Mouse (Mus musculus): ENCODE data around the gene Taf4. TPM values are rescaled to one million over a fixed set of nuclear protein-coding genes. Genes with fewer than 3 reads are reported as not detected.

Gene Taf4
- total RNA-seq, 2 experiments from 2014 or later = 17.1 to 17.7 TPM

GRCm38 (mm10) chr2:179984830-179985229, 8.4 kb upstream of the Taf4 start:
- DNase-seq = no peak

GRCm38 (mm10) chr2:179982715-179983114, 6.3 kb upstream of the Taf4 start:
- DNase-seq = no peak

GRCm38 (mm10) chr2:179980616-179981015, 4.2 kb upstream of the Taf4 start:
- no peak for DNase-seq

- DNase-seq = peak; percentile 63 to 75
Observed at GRCm38 (mm10) chr2:179979836-179980235, 3.4 kb upstream of the Taf4 start.

GRCm38 (mm10) chr2:179978250-179978649, 1.8 kb upstream of the Taf4 start:
- DNase-seq = no peak

GRCm38 (mm10) chr2:179977344-179978025, 1.0 kb upstream of the Taf4 start:
- DNase-seq = no peak

- DNase-seq = no peak
Observed at GRCm38 (mm10) chr2:179976295-179976627, 185 bp downstream of the Taf4 start.

GRCm38 (mm10) chr2:179975851-179976250, 595 bp downstream of the Taf4 start:
- no peak for DNase-seq

GRCm38 (mm10) chr2:179974651-179975471, 1.6 kb downstream of the Taf4 start:
- peak in 1 of 2 experiments; percentile 44 for DNase-seq

GRCm38 (mm10) chr2:179973871-179974628, 2.4 kb downstream of the Taf4 start:
- peak; percentile 69 to 73 for DNase-seq

- no peak for DNase-seq
Observed at GRCm38 (mm10) chr2:179972406-179972805, 4.0 kb downstream of the Taf4 start.

GRCm38 (mm10) chr2:179971891-179972290, 4.6 kb downstream of the Taf4 start:
- DNase-seq = no peak

- DNase-seq = no peak
Observed at GRCm38 (mm10) chr2:179969137-179969536, 7.3 kb downstream of the Taf4 start.

- no peak for DNase-seq
Observed at GRCm38 (mm10) chr2:179967633-179968032, 8.8 kb downstream of the Taf4 start.

GRCm38 (mm10) chr2:179961420-179961819, 15.0 kb downstream of the Taf4 start:
- DNase-seq = no peak

- DNase-seq = no peak
Observed at GRCm38 (mm10) chr2:179960327-179960726, 16.1 kb downstream of the Taf4 start.

GRCm38 (mm10) chr2:179959391-179959790, 17.1 kb downstream of the Taf4 start:
- peak; percentile 44 to 57 for DNase-seq

- no peak for DNase-seq
Observed at GRCm38 (mm10) chr2:179951542-179952524, 24.6 kb downstream of the Taf4 start.

GRCm38 (mm10) chr2:179948820-179949219, 27.6 kb downstream of the Taf4 start:
- DNase-seq = no peak

GRCm38 (mm10) chr2:179947607-179948006, 28.8 kb downstream of the Taf4 start:
- no peak for DNase-seq

GRCm38 (mm10) chr2:179946496-179946895, 29.9 kb downstream of the Taf4 start:
- no peak for DNase-seq

GRCm38 (mm10) chr2:179945051-179945450, 31.4 kb downstream of the Taf4 start:
- no peak for DNase-seq
